Mouse (Mus musculus) spleen, adult 2 months (tissue): ENCODE results near the gene Nrxn3. TPM values are rescaled to one million over a fixed set of nuclear protein-coding genes. Genes with fewer than 3 reads are reported as not detected.

Experiments used
- DNase-seq, 2 experiments: peaks; one replicate each; pipeline versions ENCODE4 v3.0.0 to v3.0.0-alpha.2; 2012 to 2021; ENCODE audit warnings: low spot score in 2 of 2, low read depth in 1 of 2
- H3K27ac ChIP-seq: fragments of 200-500 bp; 2 replicates; pipeline ENCODE4 v1.5.1; 2012; ENCODE audit warnings: low read length, inconsistent platforms; ENCODE audit not compliant: insufficient read depth
- H3K27me3 ChIP-seq: fragments of 200-500 bp; 2 replicates; pipeline ENCODE4 v1.6.1; 2012; ENCODE audit warnings: mild to moderate bottlenecking, moderate library complexity, low read length, inconsistent platforms; ENCODE audit not compliant: control insufficient read depth, insufficient read depth
- H3K36me3 ChIP-seq: fragments of 200-500 bp; 2 replicates; pipeline ENCODE4 v1.6.1; 2012; ENCODE audit warnings: mild to moderate bottlenecking, low read length, inconsistent platforms; ENCODE audit not compliant: control insufficient read depth, insufficient read depth
- H3K4me1 ChIP-seq: fragments of 200-500 bp; 2 replicates; pipeline ENCODE4 v1.6.1; 2011; ENCODE audit warnings: inconsistent platforms; ENCODE audit not compliant: control insufficient read depth, insufficient read depth, insufficient read length
- H3K4me3 ChIP-seq: fragments of 200-500 bp; 2 replicates; pipeline ENCODE4 v1.5.1; 2011; ENCODE audit warnings: mild to moderate bottlenecking, inconsistent platforms; ENCODE audit not compliant: insufficient read depth, insufficient read length; ENCODE audit errors: extremely low read depth
- CTCF ChIP-seq: fragments of 200-500 bp; IDR thresholded peaks from 2 replicates; pipeline ENCODE4 v1.5.1; 2011; ENCODE audit warnings: mild to moderate bottlenecking, inconsistent platforms; ENCODE audit not compliant: insufficient read depth, insufficient read length, insufficient replicate concordance; ENCODE audit errors: extremely low read depth
- POLR2A ChIP-seq: fragments of 200-500 bp; IDR thresholded peaks from 2 replicates; pipeline ENCODE4 v1.6.1; 2011; ENCODE audit warnings: low read depth, low read length, inconsistent platforms
- WGBS: fragments of 180-500 bp; shearing (Covaris S2); methylation state at CpG from one replicate; pipeline ENCODE4 v1.1.7; 2018; 5-methylcytosine and 5-hydroxymethylcytosine counted together
- polyA plus RNA-seq: library from polyadenylated mRNA; depleted of rRNA; stranded (reverse); fragments of >200 nt; gene quantifications from 2 replicates; pipeline ENCODE4 v1.2.3, GENCODE M21; 2012

Gene Nrxn3
- polyA plus RNA-seq, 1 experiment = not detected

GRCm38 (mm10) chr12:88983688-88984330 is 261.1 kb downstream of the Nrxn3 start:
- WGBS = 56% methylated on average over 10 of the region's 10 CpGs
- H3K36me3 ChIP-seq = no peaks in the 10 kb centered on the region
- no peaks in the 10 kb centered on the region for H3K27me3 ChIP-seq
- H3K27ac ChIP-seq = no peak overlapping the region
- H3K4me3 ChIP-seq = no peak overlapping the region
- DNase-seq = no peak
- TF ChIP-seq CTCF (no peak), POLR2A (no peak)
- no peaks in the 10 kb centered on the region for H3K4me1 ChIP-seq

- TF ChIP-seq CTCF (no peak), POLR2A (no peak)
- no peak for DNase-seq
- 18% methylated on average over 8 of the region's 8 CpGs for WGBS
- H3K27me3 ChIP-seq = no peaks in the 10 kb centered on the region
- H3K27ac ChIP-seq = no peak overlapping the region
- H3K36me3 ChIP-seq = no peaks in the 10 kb centered on the region
- H3K4me3 ChIP-seq = no peak overlapping the region
- no peaks in the 10 kb centered on the region for H3K4me1 ChIP-seq
Measured at GRCm38 (mm10) chr12:88984375-88984774, 261.7 kb downstream of the Nrxn3 start.

GRCm38 (mm10) chr12:88984804-88985203 is 262.1 kb downstream of the Nrxn3 start:
- H3K27me3 ChIP-seq = no peaks in the 10 kb centered on the region
- no peak overlapping the region for H3K27ac ChIP-seq
- H3K36me3 ChIP-seq = no peaks in the 10 kb centered on the region
- no peak overlapping the region for H3K4me3 ChIP-seq
- WGBS = 46% methylated on average over 5 of the region's 5 CpGs
- no peaks in the 10 kb centered on the region for H3K4me1 ChIP-seq
- no peak for DNase-seq
- TF ChIP-seq POLR2A = no peak
- no peak for TF ChIP-seq CTCF

- Histone ChIP-seq H3K4me1 (no peaks in the 10 kb centered on the region), H3K4me3 (no peak overlapping the region), H3K27ac (no peak overlapping the region), H3K27me3 (no peaks in the 10 kb centered on the region), H3K36me3 (no peaks in the 10 kb centered on the region)
- DNase-seq = no peak
- TF ChIP-seq POLR2A (no peak), CTCF (no peak)
- WGBS = 60% methylated on average over 4 of the region's 4 CpGs
Measured at GRCm38 (mm10) chr12:88987046-88987445, 264.4 kb downstream of the Nrxn3 start.

- Histone ChIP-seq H3K27ac (no peak overlapping the region), H3K27me3 (no peaks in the 10 kb centered on the region), H3K36me3 (no peaks in the 10 kb centered on the region), H3K4me3 (no peak overlapping the region), H3K4me1 (no peaks in the 10 kb centered on the region)
- TF ChIP-seq POLR2A = no peak
- no peak for TF ChIP-seq CTCF
- no peak for DNase-seq
- whole genome bisulfite sequencing = 90% methylated on average over 5 of the region's 5 CpGs
Measured at GRCm38 (mm10) chr12:88990753-88991152, 268.1 kb downstream of the Nrxn3 start.

- Histone ChIP-seq H3K27ac (no peak overlapping the region), H3K27me3 (no peaks in the 10 kb centered on the region), H3K36me3 (no peaks in the 10 kb centered on the region), H3K4me1 (no peaks in the 10 kb centered on the region), H3K4me3 (no peak overlapping the region)
- WGBS = 0% methylated on average over 2 of the region's 2 CpGs
- DNase-seq = no peak
- no peak for TF ChIP-seq CTCF
- TF ChIP-seq POLR2A = no peak
Measured at GRCm38 (mm10) chr12:88992141-88992540, 269.5 kb downstream of the Nrxn3 start.

GRCm38 (mm10) chr12:88993788-88994187 is 271.1 kb downstream of the Nrxn3 start:
- TF ChIP-seq POLR2A (no peak), CTCF (no peak)
- H3K4me1 ChIP-seq = no peaks in the 10 kb centered on the region
- no peak for DNase-seq
- H3K27ac ChIP-seq = no peak overlapping the region
- no peak overlapping the region for H3K4me3 ChIP-seq
- 88% methylated on average over 4 of the region's 4 CpGs for WGBS
- H3K36me3 ChIP-seq = no peaks in the 10 kb centered on the region
- no peaks in the 10 kb centered on the region for H3K27me3 ChIP-seq
